Mouse (Mus musculus) erythroid progenitor cell, adult 5-6 weeks (primary cell): Measurements from ENCODE around the gene Ergic2. TPM values are rescaled to one million over a fixed set of nuclear protein-coding genes. Genes with fewer than 3 reads are reported as not detected.
"Not testable (repeated sequence)": the region's sequence is repeated elsewhere in the genome, so short reads cannot be mapped to it uniquely, and the experiment has no call there.

Source experiments
- ATAC-seq: replicated peaks from 2 replicates; pipeline ENCODE4 v1.8.0; 2016; ENCODE audit warnings: moderate number of reproducible peaks, mild to moderate bottlenecking, moderate TSS enrichment, inconsistent platforms; ENCODE audit not compliant: poor library complexity, low FRiP score, severe bottlenecking
- total RNA-seq, 2 experiments: library from RNA; stranded (forward) in 1 of 2; stranded (reverse) in 1 of 2; fragments of 150-400 nt in 1 of 2; fragments of 186-747, 209-891 nt in 1 of 2; gene quantifications; 2 replicates each; pipeline versions ENCODE4 v1.2.3 to v1.2.4; 2015 to 2017; ENCODE audit warnings: low replicate concordance in 2 of 2

Ergic2 gene
- total RNA-seq, 2 experiments from 2014 or later = 181 to 192 TPM

- ATAC-seq = no peak
These were observed 4.6 kb upstream of the Ergic2 start for GRCm38 (mm10) chr6:148216752-148217151.

- ATAC-seq = no peak
These were observed 2.6 kb upstream of the Ergic2 start for GRCm38 (mm10) chr6:148214765-148215164.

GRCm38 (mm10) chr6:148211391-148211876 is 740 bp downstream of the Ergic2 start:
- ATAC-seq = peak; percentile 58

GRCm38 (mm10) chr6:148207522-148207921 is 4.7 kb downstream of the Ergic2 start:
- no peak for ATAC-seq

- ATAC-seq = no peak
These were observed 7.0 kb downstream of the Ergic2 start for GRCm38 (mm10) chr6:148205134-148205533.

GRCm38 (mm10) chr6:148199729-148200128 is 12.4 kb downstream of the Ergic2 start:
- no peak for ATAC-seq

GRCm38 (mm10) chr6:148199177-148199576 is 13.0 kb downstream of the Ergic2 start:
- no peak for ATAC-seq

GRCm38 (mm10) chr6:148193972-148194701 is 18.0 kb downstream of the Ergic2 start:
- ATAC-seq = no peak

- ATAC-seq = no peak
These were observed 26.5 kb downstream of the Ergic2 start for GRCm38 (mm10) chr6:148185694-148186093.

GRCm38 (mm10) chr6:148172904-148173303 is 39.3 kb downstream of the Ergic2 start:
- no peak for ATAC-seq

- ATAC-seq = not testable (repeated sequence)
These were observed 59.9 kb downstream of the Ergic2 start for GRCm38 (mm10) chr6:148152305-148152704.

GRCm38 (mm10) chr6:148142421-148142820 is 69.8 kb downstream of the Ergic2 start:
- ATAC-seq = no peak

GRCm38 (mm10) chr6:148141874-148142273 is 70.3 kb downstream of the Ergic2 start:
- ATAC-seq = no peak

GRCm38 (mm10) chr6:148139288-148139995 is 72.7 kb downstream of the Ergic2 start:
- ATAC-seq = no peak

- peak; percentile 67; the same call in 1 of the 2 replicates for ATAC-seq
These were observed 76.3 kb downstream of the Ergic2 start for GRCm38 (mm10) chr6:148135769-148136382.

- no peak for ATAC-seq
These were observed 78.6 kb downstream of the Ergic2 start for GRCm38 (mm10) chr6:148133536-148133935.

- no peak for ATAC-seq
These were observed 79.9 kb downstream of the Ergic2 start for GRCm38 (mm10) chr6:148132314-148132713.
